Mouse (Mus musculus): ENCODE data around the gene Brip1. TPM values are rescaled to one million over a fixed set of nuclear protein-coding genes. Genes with fewer than 3 reads are reported as not detected.

Brip1 gene
- polyA plus RNA-seq (2015; fragmentation: Nextera tagmentation; extraction: Ambion mirVana), result 7.5 and 7.7 TPM in 2 replicates

DNA sequence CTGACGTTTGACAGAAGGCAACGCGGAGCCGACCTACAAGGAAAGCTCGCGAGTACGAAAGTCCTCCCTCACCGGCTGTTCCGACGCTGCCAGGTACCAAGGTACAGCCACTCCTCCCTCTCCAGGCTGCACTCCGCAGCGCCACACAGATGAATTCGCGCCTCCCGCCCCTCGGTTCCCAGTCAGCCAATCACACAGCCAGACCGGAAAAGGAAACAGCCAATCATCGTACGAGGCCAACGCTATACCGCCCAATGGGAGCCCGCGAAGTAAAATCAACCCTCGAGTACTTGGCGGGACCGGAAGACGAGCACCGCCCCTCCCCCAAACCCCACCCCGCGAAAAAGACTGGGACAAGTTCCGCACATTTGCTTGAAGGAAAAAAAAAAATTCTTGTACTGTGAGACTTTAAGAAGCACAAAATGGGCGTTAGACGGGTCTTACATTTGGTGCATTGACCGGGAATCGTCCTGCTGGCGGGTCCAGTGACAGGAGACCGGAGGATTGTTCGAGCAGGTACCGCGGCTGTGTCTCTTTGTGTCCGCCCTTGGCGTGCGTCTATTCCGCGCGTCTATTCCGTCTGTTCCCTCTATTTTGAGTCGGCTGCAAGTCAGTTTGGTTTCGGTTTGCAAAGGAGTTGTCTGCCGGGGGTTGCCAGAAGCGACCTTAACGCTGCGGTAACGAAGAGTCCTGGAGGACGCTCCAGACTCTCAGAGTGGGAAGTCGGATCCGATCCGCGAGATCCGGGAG lies at the start of gene Brip1:
TSS of gene Brip1 (minus strand) at position 157 of the 750 bp plus-strand sequence.
- Histone ChIP-seq H3K27ac (peak within 1 kb of the TSS; percentile 92), H3K9me3 (no peaks in the 10 kb centered on the region), H3K4me3 (peak within 1 kb of the TSS; percentile 67), H3K9ac (peak within 1 kb of the TSS; percentile 76), H3K4me2 (peak within 1 kb of the TSS; percentile 63), H3K27me3 (no peaks in the 10 kb centered on the region), H3K4me1 (peaks cover 11% of the 10 kb centered on the region), H3K36me3 (peaks cover 37% of the 10 kb centered on the region)
- under 1% methylated on average over 60 of the region's 60 CpGs for WGBS
- peak; percentile 99 for ATAC-seq (ENCODE audit: insufficient number of reproducible peaks, low FRiP score, low TSS enrichment, low read depth)

DNA sequence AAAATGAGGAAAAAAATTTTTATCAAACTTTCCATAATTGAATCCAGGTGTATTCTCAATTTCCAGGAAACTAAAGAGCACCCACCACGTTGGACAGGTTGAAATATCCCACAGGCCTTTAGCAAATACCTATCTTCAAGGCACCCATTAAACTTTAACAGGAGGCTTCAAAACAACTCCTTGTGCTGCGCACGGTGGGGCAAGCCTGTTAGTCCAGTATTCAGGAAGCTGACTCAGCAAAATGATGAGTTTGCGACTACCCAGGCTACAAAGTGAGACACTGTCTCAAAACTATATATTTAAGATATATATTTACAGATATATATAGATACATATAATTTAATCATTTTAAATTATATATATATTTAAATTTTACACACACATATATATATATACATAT lies 31.5 kb upstream of the Brip1 start:
- peaks cover 40% of the 10 kb centered on the region for H3K36me3 ChIP-seq
- H3K4me1 ChIP-seq, result no peaks in the 10 kb centered on the region
- H3K4me3 ChIP-seq, result no peak overlapping the region
- 54% methylated on average over 4 of the region's 4 CpGs for WGBS
- H3K9me3 ChIP-seq, result no peaks in the 10 kb centered on the region
- no peak overlapping the region for H3K4me2 ChIP-seq
- H3K27me3 ChIP-seq, result no peaks in the 10 kb centered on the region
- H3K9ac ChIP-seq, result no peak overlapping the region
- H3K27ac ChIP-seq, result no peak overlapping the region
- no peak for ATAC-seq (ENCODE audit: insufficient number of reproducible peaks, low FRiP score, low TSS enrichment, low read depth)

DNA sequence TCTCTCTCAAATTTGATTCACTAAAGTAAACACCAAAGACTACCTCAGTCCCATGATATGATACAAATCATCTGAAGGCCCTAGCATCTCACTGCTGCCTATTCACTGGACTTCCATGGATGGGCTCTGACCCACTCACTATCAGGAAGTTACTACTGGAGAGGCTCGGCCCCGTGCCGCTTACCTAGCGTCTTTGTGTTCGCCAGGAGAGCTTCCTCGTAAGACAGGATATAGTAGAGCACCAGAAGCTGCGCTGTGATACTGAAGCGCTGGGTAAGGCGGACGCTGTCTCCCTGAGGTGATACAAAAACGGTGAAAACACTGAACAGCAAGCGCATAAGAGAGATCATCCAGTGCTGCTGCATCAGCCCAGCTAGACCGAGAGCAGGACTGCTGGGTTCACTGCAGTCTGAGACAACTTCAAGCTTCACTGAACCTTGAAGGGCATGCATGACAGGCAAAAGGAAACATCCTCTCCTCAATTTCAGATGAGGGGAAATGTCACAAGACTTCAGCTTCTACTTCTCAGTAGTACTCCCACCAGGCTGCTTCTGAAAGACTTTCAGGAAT lies 30.9 kb upstream of the Brip1 start:
- Histone ChIP-seq H3K9ac (no peak overlapping the region), H3K4me1 (no peaks in the 10 kb centered on the region), H3K27me3 (no peaks in the 10 kb centered on the region), H3K36me3 (peaks cover 37% of the 10 kb centered on the region), H3K4me3 (no peak overlapping the region), H3K27ac (no peak overlapping the region), H3K9me3 (no peaks in the 10 kb centered on the region), H3K4me2 (no peak overlapping the region)
- no peak for ATAC-seq (ENCODE audit: insufficient number of reproducible peaks, low FRiP score, low TSS enrichment, low read depth)
- WGBS, result 95% methylated on average over 13 of the region's 13 CpGs

DNA sequence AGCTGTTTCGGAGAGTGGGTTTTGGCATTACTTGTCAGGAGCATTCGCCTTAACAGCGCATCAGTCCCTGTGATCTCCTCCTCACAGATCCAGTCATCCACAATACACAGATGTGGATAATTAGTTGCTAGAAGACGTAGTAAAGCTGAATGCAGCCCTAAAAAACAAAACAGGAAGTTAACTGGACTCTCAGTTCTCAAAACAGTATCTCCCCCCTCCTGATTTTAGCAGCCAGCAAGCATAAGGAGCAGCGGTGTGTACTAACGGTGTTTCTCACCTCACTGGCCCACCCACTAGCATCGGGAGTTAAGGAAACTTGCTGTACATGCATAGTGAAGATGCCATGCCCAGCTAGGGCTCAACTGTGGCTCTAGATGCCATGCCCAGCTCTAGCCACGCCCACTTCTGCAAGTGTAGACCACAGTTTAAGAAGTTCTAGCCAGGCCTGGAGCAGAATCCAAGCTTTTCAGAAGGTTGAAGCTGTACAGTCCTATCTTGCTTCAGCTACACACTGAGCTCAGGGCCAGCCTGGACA lies 25.7 kb upstream of the Brip1 start:
- H3K4me3 ChIP-seq, result no peak overlapping the region
- H3K9ac ChIP-seq, result no peak overlapping the region
- no peaks in the 10 kb centered on the region for H3K4me1 ChIP-seq
- no peak overlapping the region for H3K27ac ChIP-seq
- H3K4me2 ChIP-seq, result no peak overlapping the region
- WGBS, result 85% methylated on average over 8 of the region's 8 CpGs
- no peak for ATAC-seq (ENCODE audit: insufficient number of reproducible peaks, low FRiP score, low TSS enrichment, low read depth)
- no peaks in the 10 kb centered on the region for H3K27me3 ChIP-seq
- H3K36me3 ChIP-seq, result peaks cover 42% of the 10 kb centered on the region
- H3K9me3 ChIP-seq, result no peaks in the 10 kb centered on the region

DNA sequence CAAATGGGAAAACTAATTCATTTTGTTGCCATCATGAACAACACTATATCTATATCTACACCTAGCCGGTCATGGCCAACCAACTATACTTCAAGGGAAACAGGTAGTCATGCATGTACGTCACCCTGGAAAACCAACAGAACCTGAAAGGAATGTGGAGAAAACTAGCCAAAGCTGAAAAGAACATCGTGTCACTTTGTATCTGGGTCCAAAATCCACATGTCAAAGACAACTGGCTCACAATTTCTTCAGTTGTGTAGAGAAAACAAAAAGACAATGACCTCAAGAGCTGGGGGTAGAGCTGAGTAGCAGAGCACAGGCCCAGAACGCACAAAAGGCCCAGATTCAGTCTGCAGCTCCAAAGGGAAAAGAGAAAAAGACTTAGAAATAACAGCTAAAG lies 24.8 kb upstream of the Brip1 start:
- H3K4me3 ChIP-seq, result no peak overlapping the region
- no peak overlapping the region for H3K9ac ChIP-seq
- no peaks in the 10 kb centered on the region for H3K9me3 ChIP-seq
- no peaks in the 10 kb centered on the region for H3K27me3 ChIP-seq
- H3K4me1 ChIP-seq, result no peaks in the 10 kb centered on the region
- H3K4me2 ChIP-seq, result no peak overlapping the region
- H3K36me3 ChIP-seq, result peaks cover 41% of the 10 kb centered on the region
- WGBS, result 90% methylated on average over 4 of the region's 4 CpGs
- ATAC-seq (ENCODE audit: insufficient number of reproducible peaks, low FRiP score, low TSS enrichment, low read depth), result no peak
- no peak overlapping the region for H3K27ac ChIP-seq

DNA sequence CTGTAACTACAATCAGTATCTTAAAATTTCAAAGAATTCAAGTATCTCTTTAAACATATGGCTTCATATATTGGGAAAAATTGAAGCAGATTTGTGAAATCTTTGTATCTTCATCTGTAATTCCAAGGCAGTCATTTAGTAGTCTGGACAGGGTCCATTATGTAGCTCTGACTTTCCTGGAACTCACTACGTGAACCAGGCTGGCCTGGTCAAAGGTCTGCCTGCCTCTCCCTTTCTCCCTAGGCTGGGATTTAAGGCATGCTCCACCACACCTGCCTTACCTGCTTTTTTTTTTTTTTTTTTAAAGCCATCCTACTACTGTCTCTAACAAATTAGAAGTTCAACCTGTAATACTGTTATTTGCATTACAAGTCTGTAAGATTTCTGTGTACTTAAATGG lies 10.8 kb upstream of the Brip1 start:
- Histone ChIP-seq H3K9me3 (no peaks in the 10 kb centered on the region), H3K4me3 (no peak overlapping the region), H3K9ac (no peak overlapping the region), H3K27ac (no peak overlapping the region), H3K36me3 (peaks cover 59% of the 10 kb centered on the region), H3K4me2 (no peak overlapping the region), H3K4me1 (no peaks in the 10 kb centered on the region), H3K27me3 (no peaks in the 10 kb centered on the region)
- 77% methylated on average over 1 of the region's 1 CpGs for WGBS
- ATAC-seq (ENCODE audit: insufficient number of reproducible peaks, low FRiP score, low TSS enrichment, low read depth), result no peak

DNA sequence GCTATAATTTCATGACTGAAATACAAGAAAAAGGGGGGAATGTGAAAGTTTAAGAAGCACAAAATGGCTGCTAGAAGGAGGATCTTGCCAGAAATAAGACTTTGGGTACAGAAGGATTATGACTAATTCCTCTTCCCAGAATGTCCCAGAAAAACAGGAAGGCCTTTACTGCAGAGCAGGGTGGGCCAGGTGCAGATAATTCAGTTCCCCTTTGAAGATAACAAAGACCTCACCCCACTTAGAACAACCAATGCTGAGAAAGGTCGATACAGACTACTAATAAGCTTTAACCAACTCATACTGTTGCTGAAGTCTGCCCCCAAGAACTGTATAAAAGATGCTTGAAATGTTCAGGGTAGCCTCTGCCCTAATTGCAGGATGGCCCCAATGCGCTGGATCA lies 8.1 kb upstream of the Brip1 start:
- no peak overlapping the region for H3K4me2 ChIP-seq
- ATAC-seq (ENCODE audit: insufficient number of reproducible peaks, low FRiP score, low TSS enrichment, low read depth), result no peak
- H3K9me3 ChIP-seq, result no peaks in the 10 kb centered on the region
- H3K9ac ChIP-seq, result no peak overlapping the region
- H3K27ac ChIP-seq, result no peak overlapping the region
- 92% methylated on average over 2 of the region's 2 CpGs for WGBS
- peaks cover 66% of the 10 kb centered on the region for H3K36me3 ChIP-seq
- no peaks in the 10 kb centered on the region for H3K4me1 ChIP-seq
- H3K4me3 ChIP-seq, result no peak overlapping the region
- H3K27me3 ChIP-seq, result no peaks in the 10 kb centered on the region

DNA sequence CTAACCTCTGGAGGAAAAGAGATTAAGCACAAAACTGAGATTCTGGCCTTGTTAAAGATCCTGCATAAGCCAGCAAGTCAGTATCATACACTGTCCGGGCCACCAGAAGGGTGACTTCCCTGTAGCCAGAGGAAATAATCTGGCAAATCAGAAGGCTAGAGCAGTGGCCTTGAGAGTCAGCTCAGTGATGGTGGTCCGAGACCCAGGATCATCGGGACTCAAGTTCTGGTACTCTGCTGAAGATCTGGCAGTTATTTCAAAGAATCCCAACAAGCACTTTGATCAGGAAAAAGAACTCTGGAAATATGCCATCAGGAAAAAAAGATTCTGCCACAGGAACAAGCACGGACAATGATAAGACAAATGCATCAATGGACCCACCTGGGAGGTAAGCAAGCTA lies 4.9 kb upstream of the Brip1 start:
- peaks cover 70% of the 10 kb centered on the region for H3K36me3 ChIP-seq
- H3K27me3 ChIP-seq, result no peaks in the 10 kb centered on the region
- no peak for ATAC-seq (ENCODE audit: insufficient number of reproducible peaks, low FRiP score, low TSS enrichment, low read depth)
- H3K9me3 ChIP-seq, result no peaks in the 10 kb centered on the region
- no peak overlapping the region for H3K27ac ChIP-seq
- no peak overlapping the region for H3K9ac ChIP-seq
- H3K4me1 ChIP-seq, result peaks cover 11% of the 10 kb centered on the region
- WGBS, result 89% methylated on average over 4 of the region's 4 CpGs
- no peak overlapping the region for H3K4me2 ChIP-seq
- H3K4me3 ChIP-seq, result no peak overlapping the region

DNA sequence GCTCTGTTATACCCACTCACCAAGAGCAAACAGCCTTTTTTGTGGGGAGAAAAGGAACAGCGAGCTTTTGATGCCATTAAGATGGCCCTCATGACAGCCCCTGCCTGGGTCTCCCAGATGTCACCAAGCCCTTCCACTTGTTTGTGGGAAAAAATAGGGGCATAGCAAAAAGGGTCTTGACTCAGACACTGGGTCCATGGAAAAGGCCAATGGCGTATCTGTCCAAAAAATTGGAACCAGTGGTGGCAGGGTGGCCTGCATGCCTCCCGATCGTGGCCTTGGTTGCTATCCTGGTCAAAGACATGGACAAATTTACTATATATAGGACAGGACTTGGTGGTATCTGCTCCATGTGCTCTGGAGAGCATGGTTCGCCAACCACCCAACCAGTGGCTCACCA lies 4.0 kb upstream of the Brip1 start:
- Histone ChIP-seq H3K9ac (no peak overlapping the region), H3K27me3 (no peaks in the 10 kb centered on the region), H3K36me3 (peaks cover 70% of the 10 kb centered on the region), H3K9me3 (no peaks in the 10 kb centered on the region), H3K4me1 (peaks cover 11% of the 10 kb centered on the region), H3K4me2 (no peak overlapping the region), H3K4me3 (no peak overlapping the region), H3K27ac (no peak overlapping the region)
- WGBS, result 97% methylated on average over 5 of the region's 5 CpGs
- no peak for ATAC-seq (ENCODE audit: insufficient number of reproducible peaks, low FRiP score, low TSS enrichment, low read depth)

DNA sequence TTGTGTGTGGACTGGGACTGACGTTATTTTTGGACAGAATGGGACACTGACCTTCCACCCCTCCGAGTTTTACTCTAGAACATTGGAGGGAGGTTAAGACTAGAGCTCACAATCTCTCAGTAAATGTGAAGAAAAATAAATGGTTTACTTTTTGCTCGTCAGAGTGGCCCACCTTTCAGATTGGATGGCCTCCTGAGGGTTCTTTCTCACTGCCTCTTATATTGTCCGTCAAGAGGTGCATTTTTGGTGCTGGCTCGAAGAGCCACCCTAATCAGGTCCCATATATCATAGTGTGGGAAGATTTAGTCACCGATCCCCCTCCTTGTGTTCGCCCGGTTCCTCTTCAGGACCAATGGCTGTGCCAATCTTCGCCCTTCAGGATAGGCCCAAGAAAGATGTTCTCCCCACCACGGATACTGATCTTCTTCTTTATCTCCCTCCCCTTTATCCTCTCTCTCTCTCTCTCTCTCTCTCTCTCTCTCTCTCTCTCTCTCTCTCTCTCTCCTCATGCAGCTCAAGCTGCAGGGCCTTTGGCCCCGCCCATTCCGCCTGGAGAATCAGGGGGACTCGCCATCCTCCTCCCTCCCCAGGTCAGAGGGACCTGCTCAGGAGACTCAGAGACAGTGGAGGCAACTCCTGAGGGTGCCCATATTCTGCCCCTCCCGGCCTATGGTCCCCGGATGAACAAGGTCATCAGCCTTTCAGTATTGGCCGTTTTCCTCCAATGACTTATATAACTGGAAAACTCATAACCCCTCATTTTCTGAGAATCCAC lies 1.1 kb upstream of the Brip1 start:
- WGBS, result 45% methylated on average over 16 of the region's 16 CpGs
- no peaks in the 10 kb centered on the region for H3K9me3 ChIP-seq
- peak overlapping the region; percentile 76 for H3K9ac ChIP-seq
- H3K36me3 ChIP-seq, result peaks cover 46% of the 10 kb centered on the region
- no peak for ATAC-seq (ENCODE audit: insufficient number of reproducible peaks, low FRiP score, low TSS enrichment, low read depth)
- H3K4me2 ChIP-seq, result peak overlapping the region; percentile 63
- peak overlapping the region; percentile 92 for H3K27ac ChIP-seq
- H3K4me1 ChIP-seq, result peaks cover 11% of the 10 kb centered on the region
- H3K27me3 ChIP-seq, result no peaks in the 10 kb centered on the region
- peak overlapping the region; percentile 67 for H3K4me3 ChIP-seq

DNA sequence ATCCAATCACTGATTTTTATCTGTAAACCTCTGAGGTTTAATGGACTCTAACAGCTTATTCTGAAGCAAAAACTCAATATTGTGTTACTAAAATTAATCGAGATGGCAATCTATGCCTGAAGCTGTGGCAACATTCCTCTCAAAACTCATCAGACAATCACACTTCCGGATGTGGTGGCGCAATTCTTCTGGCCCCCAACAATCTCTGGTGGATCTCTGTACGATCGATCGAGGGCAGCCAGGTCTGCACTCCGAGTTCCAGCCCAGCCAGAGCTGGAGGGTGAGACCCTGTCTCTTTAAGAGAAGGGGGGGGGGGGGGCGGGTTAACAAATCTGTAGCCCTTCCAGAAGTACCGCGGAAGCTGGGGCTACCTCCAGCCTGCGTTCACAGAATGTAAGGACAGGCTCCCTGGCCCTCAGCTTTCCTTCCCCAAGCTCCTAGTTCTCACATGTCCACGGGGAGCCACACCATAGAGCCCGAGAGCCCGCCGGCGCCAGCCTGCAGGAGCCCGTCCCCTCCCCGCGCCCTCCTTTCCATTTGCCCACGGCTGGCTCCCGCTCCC lies 452 bp downstream of the Brip1 start:
- peak overlapping the region; percentile 67 for H3K4me3 ChIP-seq
- peaks cover 11% of the 10 kb centered on the region for H3K4me1 ChIP-seq
- H3K9me3 ChIP-seq, result no peaks in the 10 kb centered on the region
- peak overlapping the region; percentile 57 for H3K4me2 ChIP-seq
- H3K36me3 ChIP-seq, result peaks cover 30% of the 10 kb centered on the region
- ATAC-seq (ENCODE audit: insufficient number of reproducible peaks, low FRiP score, low TSS enrichment, low read depth), result peak; percentile 62
- H3K27ac ChIP-seq, result peak overlapping the region; percentile 79
- 1% methylated on average over 20 of the region's 21 CpGs for WGBS
- no peaks in the 10 kb centered on the region for H3K27me3 ChIP-seq
- H3K9ac ChIP-seq, result peak overlapping the region; percentile 48
